Mouse (Mus musculus) hindbrain, embryonic 12.5 days (tissue): Measurements from ENCODE around the gene Ifnk. TPM values are rescaled to one million over a fixed set of nuclear protein-coding genes. Genes with fewer than 3 reads are reported as not detected.

Experiments used
- ATAC-seq: fragments of 200-750 bp; cut with Nextera tagmentation; 2 replicates; pipeline ENCODE4 v1.8.0; 2017; ENCODE audit warnings: moderate TSS enrichment; ENCODE audit not compliant: low FRiP score
- H3K27ac ChIP-seq: fragments of 300-500 bp; sonication (generic); 2 replicates; pipeline ENCODE4 v1.5.1; 2016; ENCODE audit warnings: mild to moderate bottlenecking
- H3K27me3 ChIP-seq: fragments of 300-500 bp; sonication (generic); 2 replicates; pipeline ENCODE4 v1.6.1; 2016; ENCODE audit warnings: mild to moderate bottlenecking
- H3K36me3 ChIP-seq: fragments of 300-500 bp; sonication (generic); 2 replicates; pipeline ENCODE4 v1.6.1; 2016; ENCODE audit warnings: mild to moderate bottlenecking
- H3K4me1 ChIP-seq: fragments of 300-500 bp; sonication (generic); 2 replicates; pipeline ENCODE4 v1.6.1; 2016
- H3K4me2 ChIP-seq: fragments of 300-500 bp; sonication (generic); replicated peaks from 2 replicates; pipeline ENCODE4 v1.6.1; 2016; ENCODE audit warnings: mild to moderate bottlenecking
- H3K4me3 ChIP-seq: fragments of 300-500 bp; sonication (generic); 2 replicates; pipeline ENCODE4 v1.5.1; 2016; ENCODE audit warnings: mild to moderate bottlenecking
- H3K9ac ChIP-seq: fragments of 300-500 bp; sonication (generic); 2 replicates; pipeline ENCODE4 v1.6.1; 2016; ENCODE audit warnings: mild to moderate bottlenecking, moderate library complexity
- H3K9me3 ChIP-seq: fragments of 300-500 bp; sonication (generic); replicated peaks from 2 replicates; pipeline ENCODE4 v1.6.1; 2016; ENCODE audit warnings: mild to moderate bottlenecking
- WGBS: fragments of 180-500 bp; shearing (Covaris S2); methylation state at CpG from one replicate; pipeline ENCODE4 v1.1.7; 2016; 5-methylcytosine and 5-hydroxymethylcytosine counted together
- polyA plus RNA-seq: library from polyadenylated mRNA; unstranded; fragments of >200 nt; fragmentation: Nextera tagmentation; extraction: Ambion mirVana; gene quantifications from 2 replicates; pipeline ENCODE4 v1.2.1, GENCODE M21; 2016

The Ifnk gene
- polyA plus RNA-seq, 1 experiment from 2014 or later, result not detected

DNA sequence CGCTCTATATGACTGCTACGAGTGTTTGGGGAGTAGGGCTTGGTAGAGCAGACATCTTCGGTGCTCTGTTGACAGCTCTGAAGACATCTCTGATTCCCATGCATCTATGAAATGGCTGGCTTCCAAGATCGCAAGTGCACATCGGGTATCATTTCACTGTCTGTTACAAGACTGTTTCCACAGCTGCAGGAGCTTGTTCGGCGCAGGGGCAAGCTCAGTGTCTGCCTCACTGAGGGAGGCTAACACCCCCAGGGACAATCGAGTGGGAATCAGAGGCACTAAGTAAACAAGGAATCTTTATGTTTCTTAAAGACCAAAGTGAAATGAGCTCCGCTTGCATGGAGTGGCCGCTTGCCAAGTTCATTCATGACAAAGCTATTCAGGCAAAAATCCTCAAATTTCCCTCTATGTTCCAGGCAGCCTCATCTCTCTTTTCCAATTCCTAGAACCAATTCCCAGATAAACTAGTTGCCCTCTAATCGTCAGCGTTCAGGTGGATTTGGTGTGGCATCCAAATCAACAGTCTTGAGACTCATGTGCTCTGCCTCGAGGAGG, 17.8 kb downstream of the Ifnk start:
- ATAC-seq, result no peak

DNA sequence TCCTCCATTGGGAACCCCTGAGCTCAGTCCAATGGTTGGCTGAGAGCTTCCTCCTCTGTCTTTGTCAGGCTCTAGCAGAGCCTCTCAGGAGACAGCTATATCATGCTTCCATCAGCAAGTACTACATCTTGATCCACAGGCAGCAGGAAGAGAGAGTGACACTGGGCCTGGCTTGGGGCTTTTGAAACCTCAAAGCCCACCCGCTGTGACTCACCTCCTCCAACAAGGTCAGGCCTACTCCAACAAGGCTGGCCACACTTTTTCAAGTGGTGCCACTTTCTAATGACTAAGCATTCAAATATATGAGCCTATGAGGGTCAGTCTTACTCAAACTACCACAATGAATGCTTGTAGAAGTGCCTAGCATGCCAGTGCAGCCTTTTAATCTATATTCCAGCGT, 20.6 kb downstream of the Ifnk start:
- Histone ChIP-seq H3K27ac (no peak overlapping the region), H3K9ac (no peak overlapping the region), H3K4me1 (no peaks in the 10 kb centered on the region), H3K27me3 (no peaks in the 10 kb centered on the region), H3K9me3 (no peaks in the 10 kb centered on the region), H3K4me2 (no peak overlapping the region), H3K36me3 (no peaks in the 10 kb centered on the region), H3K4me3 (no peak overlapping the region)
- WGBS, result 93% methylated on average over 2 of the region's 2 CpGs
- ATAC-seq, result no peak

More for the DNA sequence above, 17.8 kb downstream of the Ifnk start:
- no peaks in the 10 kb centered on the region for H3K4me1 ChIP-seq
- 79% methylated on average over 13 of the region's 13 CpGs for WGBS
- H3K9me3 ChIP-seq, result no peaks in the 10 kb centered on the region
- no peak overlapping the region for H3K4me2 ChIP-seq
- no peak overlapping the region for H3K4me3 ChIP-seq
- no peaks in the 10 kb centered on the region for H3K27me3 ChIP-seq
- no peak overlapping the region for H3K27ac ChIP-seq
- no peak overlapping the region for H3K9ac ChIP-seq
- H3K36me3 ChIP-seq, result no peaks in the 10 kb centered on the region

DNA sequence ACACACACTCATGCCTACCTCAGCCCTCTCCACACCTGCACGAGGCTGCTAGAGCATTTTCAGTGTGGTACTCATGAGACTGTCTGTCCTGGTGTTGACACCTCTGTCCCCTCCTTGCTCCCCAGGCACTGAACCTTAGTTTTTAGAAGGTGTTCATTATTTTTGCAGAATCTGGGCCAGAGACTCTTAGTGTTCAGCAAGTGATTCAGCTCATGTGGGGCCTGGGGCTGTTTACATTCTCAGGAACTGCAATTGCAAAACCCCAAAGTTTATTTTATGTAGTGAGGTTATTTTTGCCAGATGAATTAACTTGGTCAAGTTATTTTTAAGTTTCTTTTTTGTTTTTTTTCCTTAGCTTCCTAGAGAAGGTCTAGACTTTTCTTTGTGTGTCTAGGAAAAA, 21.7 kb downstream of the Ifnk start:
- WGBS, result 67% methylated on average over 1 of the region's 1 CpGs
- Histone ChIP-seq H3K27me3 (no peaks in the 10 kb centered on the region), H3K4me1 (no peaks in the 10 kb centered on the region), H3K9me3 (no peaks in the 10 kb centered on the region), H3K4me2 (no peak overlapping the region), H3K27ac (no peak overlapping the region), H3K9ac (no peak overlapping the region), H3K4me3 (no peak overlapping the region), H3K36me3 (no peaks in the 10 kb centered on the region)
- no peak for ATAC-seq

DNA sequence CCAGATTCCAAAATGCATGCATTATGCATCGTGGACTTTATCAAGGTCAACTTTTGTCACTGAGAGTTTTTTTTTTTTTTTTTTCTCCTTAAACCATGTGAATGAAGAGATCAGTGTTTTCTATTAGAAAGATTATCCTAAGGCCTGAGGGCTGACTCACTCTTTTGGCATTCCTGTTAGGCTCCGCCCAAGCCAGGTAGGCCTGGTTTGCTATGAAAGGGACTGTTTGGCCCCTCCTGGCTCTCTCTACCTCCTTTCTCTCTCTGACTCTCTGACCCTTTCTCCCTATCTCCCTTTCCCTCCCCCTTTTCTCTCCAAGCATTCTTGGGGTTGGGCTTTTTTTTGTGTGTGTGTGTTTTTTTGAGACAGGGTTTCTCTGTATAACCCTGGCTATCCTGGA, 23.7 kb downstream of the Ifnk start:
- H3K9me3 ChIP-seq, result no peaks in the 10 kb centered on the region
- ATAC-seq, result no peak
- no peaks in the 10 kb centered on the region for H3K4me1 ChIP-seq
- no peak overlapping the region for H3K4me3 ChIP-seq
- H3K27me3 ChIP-seq, result no peaks in the 10 kb centered on the region
- H3K36me3 ChIP-seq, result no peaks in the 10 kb centered on the region
- WGBS, result 84% methylated on average over 2 of the region's 2 CpGs
- no peak overlapping the region for H3K27ac ChIP-seq
- H3K9ac ChIP-seq, result no peak overlapping the region
- no peak overlapping the region for H3K4me2 ChIP-seq

DNA sequence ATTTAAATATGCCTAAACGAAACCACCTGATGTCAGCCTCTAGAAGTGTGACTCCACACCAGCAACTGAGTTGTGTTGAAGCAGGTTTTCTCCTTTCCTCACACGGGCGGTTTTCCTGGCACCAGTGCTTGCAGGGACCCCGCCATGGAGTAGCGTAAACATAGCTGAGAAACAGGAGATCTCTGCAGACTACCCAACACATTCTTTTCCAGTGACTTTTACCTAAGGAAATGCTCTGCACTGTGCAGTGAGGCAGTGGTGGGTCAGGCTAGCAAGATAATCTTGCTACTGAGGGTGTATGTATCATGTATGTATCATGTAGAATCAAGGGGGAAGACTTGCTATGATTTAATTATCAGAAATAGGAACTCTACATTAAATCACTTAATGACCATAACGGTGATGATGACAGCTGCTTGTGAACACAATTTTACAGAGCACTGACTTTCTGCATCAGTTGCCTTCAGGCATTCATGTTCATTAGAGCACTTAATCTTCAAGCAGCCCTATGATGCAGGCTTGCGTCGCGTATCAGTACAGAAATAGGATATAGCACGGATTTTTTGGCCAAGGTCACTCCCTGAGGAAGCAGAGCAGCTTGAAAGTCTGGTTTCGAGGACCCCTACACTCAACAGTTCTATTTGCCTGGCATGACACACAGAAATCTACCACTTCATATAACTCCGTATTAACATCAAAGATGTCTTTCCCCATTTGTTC, 26.2 kb downstream of the Ifnk start:
- no peak overlapping the region for H3K27ac ChIP-seq
- H3K4me3 ChIP-seq, result no peak overlapping the region
- no peak overlapping the region for H3K9ac ChIP-seq
- H3K36me3 ChIP-seq, result no peaks in the 10 kb centered on the region
- H3K4me2 ChIP-seq, result no peak overlapping the region
- H3K4me1 ChIP-seq, result no peaks in the 10 kb centered on the region
- no peaks in the 10 kb centered on the region for H3K9me3 ChIP-seq
- H3K27me3 ChIP-seq, result no peaks in the 10 kb centered on the region
- no peak for ATAC-seq
- WGBS, result 72% methylated on average over 12 of the region's 12 CpGs

DNA sequence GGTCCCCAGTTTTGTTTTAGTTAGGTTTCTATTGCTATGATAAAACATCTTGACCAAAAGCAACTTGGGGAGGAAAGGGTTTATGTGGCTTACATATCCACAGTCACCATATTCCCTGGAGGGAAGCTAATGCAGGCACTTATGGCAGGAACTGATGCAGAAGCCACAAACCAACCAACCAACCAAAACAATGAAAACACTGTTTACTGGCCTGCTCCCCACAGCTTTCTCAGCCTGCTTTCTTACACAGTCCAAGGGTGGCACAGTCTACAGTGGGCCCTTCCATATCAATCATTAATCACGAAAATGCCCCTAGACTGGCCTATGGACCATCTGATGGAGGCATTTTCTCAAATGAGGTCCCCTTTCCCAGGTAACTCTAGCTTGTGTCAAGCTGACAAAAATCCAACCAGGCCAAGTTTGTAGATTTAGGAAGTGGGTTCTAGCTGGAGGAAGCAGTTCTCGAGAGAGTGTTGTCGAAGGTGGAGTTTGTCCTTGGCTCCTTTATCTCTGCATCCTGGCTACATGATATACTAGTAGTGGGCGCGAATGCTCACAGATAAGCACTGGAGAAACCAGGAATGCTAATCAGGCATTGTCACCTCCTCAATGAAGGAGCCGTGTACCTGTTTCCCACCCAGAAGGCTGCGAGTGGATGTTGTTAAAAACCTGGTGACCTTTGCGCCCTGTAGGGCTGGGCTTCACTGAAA, 35.9 kb downstream of the Ifnk start:
- no peaks in the 10 kb centered on the region for H3K9me3 ChIP-seq
- no peak overlapping the region for H3K4me2 ChIP-seq
- no peaks in the 10 kb centered on the region for H3K4me1 ChIP-seq
- H3K27me3 ChIP-seq, result no peaks in the 10 kb centered on the region
- no peak for ATAC-seq
- H3K27ac ChIP-seq, result no peak overlapping the region
- WGBS, result 96% methylated on average over 8 of the region's 8 CpGs
- H3K9ac ChIP-seq, result no peak overlapping the region
- no peak overlapping the region for H3K4me3 ChIP-seq
- H3K36me3 ChIP-seq, result no peaks in the 10 kb centered on the region

DNA sequence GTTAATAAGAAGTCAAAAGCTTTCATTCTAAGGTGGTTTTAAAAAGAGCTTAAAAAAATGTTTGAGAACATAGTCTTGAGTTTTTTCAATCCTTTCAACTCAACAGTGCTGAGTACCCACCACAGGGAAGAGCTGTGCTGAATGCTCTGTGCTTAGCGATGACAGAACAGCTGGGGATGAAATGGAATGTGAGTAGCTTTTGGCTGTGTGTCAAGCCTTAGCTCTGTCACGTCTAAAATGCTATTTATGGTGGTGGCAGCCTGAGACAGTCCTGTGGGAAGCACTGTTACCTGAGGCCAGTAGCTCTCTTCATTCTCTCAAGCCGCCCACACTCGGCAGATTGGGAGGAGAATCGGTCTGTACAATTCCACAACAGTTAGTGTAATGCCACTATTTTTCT, 37.9 kb downstream of the Ifnk start:
- H3K27me3 ChIP-seq, result no peaks in the 10 kb centered on the region
- H3K4me3 ChIP-seq, result no peak overlapping the region
- no peak overlapping the region for H3K4me2 ChIP-seq
- no peak overlapping the region for H3K9ac ChIP-seq
- H3K27ac ChIP-seq, result no peak overlapping the region
- 71% methylated on average over 5 of the region's 5 CpGs for WGBS
- no peaks in the 10 kb centered on the region for H3K36me3 ChIP-seq
- ATAC-seq, result no peak
- no peaks in the 10 kb centered on the region for H3K4me1 ChIP-seq
- H3K9me3 ChIP-seq, result no peaks in the 10 kb centered on the region

DNA sequence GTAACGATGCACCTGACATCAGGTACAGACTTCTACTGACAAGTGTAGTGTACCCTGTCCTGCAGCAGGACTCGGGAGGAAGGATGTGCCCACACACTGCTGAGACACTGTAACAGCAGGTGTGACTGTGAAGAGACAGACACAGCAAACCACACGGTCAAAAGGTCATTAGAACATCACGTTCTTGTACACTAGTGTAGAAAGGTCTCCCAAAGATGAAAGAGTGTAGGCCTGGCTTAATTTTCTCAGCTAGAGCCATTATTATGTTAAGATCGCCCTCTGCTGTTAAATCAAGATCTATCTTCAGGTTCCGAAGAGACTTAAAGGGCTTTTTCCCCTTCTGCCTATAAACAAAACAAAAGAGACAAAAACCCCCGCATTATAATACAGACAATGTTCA, 40.9 kb downstream of the Ifnk start:
- H3K27ac ChIP-seq, result no peak overlapping the region
- no peaks in the 10 kb centered on the region for H3K4me1 ChIP-seq
- no peak overlapping the region for H3K4me2 ChIP-seq
- no peaks in the 10 kb centered on the region for H3K27me3 ChIP-seq
- H3K9me3 ChIP-seq, result no peaks in the 10 kb centered on the region
- H3K9ac ChIP-seq, result no peak overlapping the region
- H3K36me3 ChIP-seq, result peaks cover 4% of the 10 kb centered on the region; the same call in 1 of the 2 replicates
- WGBS, result 39% methylated on average over 7 of the region's 7 CpGs
- no peak overlapping the region for H3K4me3 ChIP-seq
- no peak for ATAC-seq

DNA sequence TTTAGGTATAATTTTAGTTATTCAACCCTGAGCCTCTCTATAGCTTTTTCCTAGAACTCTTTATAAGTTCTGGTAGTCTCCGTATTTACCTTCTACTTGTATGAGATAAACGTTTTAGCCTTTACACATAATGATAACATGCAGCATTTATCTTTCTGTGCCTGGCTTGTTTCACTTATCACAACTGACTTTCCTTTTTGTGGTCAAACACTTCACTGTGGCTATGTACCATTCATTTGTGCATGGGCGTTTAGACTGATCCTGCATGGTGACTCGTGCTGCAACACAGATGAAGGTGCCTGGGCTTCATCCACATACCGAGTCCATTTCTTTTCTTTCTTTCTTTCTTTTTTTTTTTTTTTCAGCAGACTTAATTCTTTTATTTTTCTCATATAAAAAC, 49.8 kb downstream of the Ifnk start:
- ATAC-seq, result no peak
- H3K36me3 ChIP-seq, result peaks cover 26% of the 10 kb centered on the region
- H3K4me1 ChIP-seq, result no peaks in the 10 kb centered on the region
- no peak overlapping the region for H3K9ac ChIP-seq
- no peak overlapping the region for H3K27ac ChIP-seq
- H3K4me3 ChIP-seq, result no peak overlapping the region
- WGBS, result 94% methylated on average over 5 of the region's 5 CpGs
- H3K4me2 ChIP-seq, result no peak overlapping the region
- H3K27me3 ChIP-seq, result no peaks in the 10 kb centered on the region
- H3K9me3 ChIP-seq, result no peaks in the 10 kb centered on the region

Other genes with a start within 250 kb of the Ifnk start
- 11.1 and 11.3 TPM in 2 replicates for gene Mob3b, start 5.4 kb downstream of the Ifnk start, polyA plus RNA-seq
- gene C9orf72, start 74.1 kb downstream of the Ifnk start, polyA plus RNA-seq, result 24.7 and 26.4 TPM in 2 replicates